Mouse (Mus musculus) embryonic facial prominence, embryonic 14.5 days (tissue): ENCODE measurements around the gene Ttll11. TPM values are rescaled to one million over a fixed set of nuclear protein-coding genes. Genes with fewer than 3 reads are reported as not detected.

Source experiments
- ATAC-seq: fragments of 200-750 bp; cut with Nextera tagmentation; 2 replicates; pipeline ENCODE4 v1.8.0; 2017; ENCODE audit warnings: low read depth, moderate number of reproducible peaks, moderate TSS enrichment
- DNase-seq: peaks from one replicate; pipeline ENCODE4 v3.0.0-alpha.2; 2015; ENCODE audit warnings: low spot score
- H3K27ac ChIP-seq: fragments of 300-500 bp; sonication (generic); replicated peaks from 2 replicates; pipeline ENCODE4 v1.5.1; 2014; ENCODE audit warnings: low read depth, mild to moderate bottlenecking, low read length, moderate library complexity
- H3K27me3 ChIP-seq: fragments of 300-500 bp; sonication (generic); replicated peaks from 2 replicates; pipeline ENCODE4 v1.6.1; 2014; ENCODE audit warnings: low read length; ENCODE audit not compliant: control insufficient read depth, insufficient read depth
- H3K36me3 ChIP-seq: fragments of 300-500 bp; sonication (generic); 2 replicates; pipeline ENCODE4 v1.6.1; 2014; ENCODE audit warnings: low read length, mixed read lengths; ENCODE audit not compliant: control insufficient read depth, insufficient read depth
- H3K4me1 ChIP-seq: fragments of 300-500 bp; sonication (generic); 2 replicates; pipeline ENCODE4 v1.6.1; 2014; ENCODE audit warnings: antibody characterized with exemption, low read length; ENCODE audit not compliant: control insufficient read depth, insufficient read depth
- H3K4me2 ChIP-seq: fragments of 300-500 bp; sonication (generic); 2 replicates; pipeline ENCODE4 v1.6.1; 2014; ENCODE audit warnings: low read depth, mild to moderate bottlenecking, low read length, moderate library complexity, mixed read lengths
- H3K4me3 ChIP-seq: fragments of 300-500 bp; sonication (generic); 2 replicates; pipeline ENCODE4 v1.5.1; 2014; ENCODE audit warnings: low read depth, mild to moderate bottlenecking, low read length
- H3K9ac ChIP-seq: fragments of 300-500 bp; sonication (generic); 2 replicates; pipeline ENCODE4 v1.6.1; 2014; ENCODE audit warnings: low read depth, mild to moderate bottlenecking, low read length, moderate library complexity, mixed read lengths
- H3K9me3 ChIP-seq: fragments of 300-500 bp; sonication (generic); 2 replicates; pipeline ENCODE4 v1.6.1; 2016; ENCODE audit warnings: low read length; ENCODE audit not compliant: control insufficient read depth
- WGBS: fragments of 180-500 bp; shearing (Covaris S2); extraction: QIAGEN DNeasy Blood & Tissue Kit; methylation state at CpG from one replicate; pipeline ENCODE4 v1.1.7; 2014; 5-methylcytosine and 5-hydroxymethylcytosine counted together
- polyA plus RNA-seq: library from polyadenylated mRNA; unstranded; fragments of >200 nt; fragmentation: Nextera tagmentation; extraction: Ambion mirVana; gene quantifications from 2 replicates; pipeline ENCODE4 v1.2.1, GENCODE M21; 2014

The Ttll11 gene
- polyA plus RNA-seq, 1 experiment from 2014 or later = 1.8 TPM

DNA sequence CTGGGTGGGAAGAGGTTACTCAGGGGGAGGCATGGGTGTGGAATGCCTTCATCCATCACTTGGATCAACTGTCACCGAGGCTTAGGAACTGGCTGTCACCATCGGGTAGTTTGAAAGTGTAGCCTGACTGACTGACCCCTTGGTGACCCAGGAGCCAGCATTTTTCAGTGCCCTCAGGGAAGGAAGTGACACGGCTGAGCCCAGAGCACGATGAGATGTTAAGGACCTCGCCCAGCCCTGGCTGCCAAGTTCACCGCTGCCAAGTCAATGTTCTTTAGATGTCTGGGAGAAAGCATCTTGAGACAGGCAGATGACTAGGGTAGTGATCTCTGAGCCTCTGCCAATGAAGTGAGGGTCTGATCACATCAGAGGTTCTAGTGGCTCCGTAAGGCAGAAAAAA lies 95.4 kb downstream of the Ttll11 start:
- H3K4me1 ChIP-seq = peaks cover 18% of the 10 kb centered on the region
- 28% methylated on average over 7 of the region's 7 CpGs for WGBS
- H3K27ac ChIP-seq = no peak overlapping the region
- no peak overlapping the region for H3K4me3 ChIP-seq
- H3K9me3 ChIP-seq = no peaks in the 10 kb centered on the region
- no peak overlapping the region for H3K4me2 ChIP-seq
- no peak for DNase-seq
- H3K27me3 ChIP-seq = no peaks in the 10 kb centered on the region; the same call in 1 of the 2 replicates
- H3K9ac ChIP-seq = no peak overlapping the region
- H3K36me3 ChIP-seq = no peaks in the 10 kb centered on the region
- ATAC-seq = no peak

DNA sequence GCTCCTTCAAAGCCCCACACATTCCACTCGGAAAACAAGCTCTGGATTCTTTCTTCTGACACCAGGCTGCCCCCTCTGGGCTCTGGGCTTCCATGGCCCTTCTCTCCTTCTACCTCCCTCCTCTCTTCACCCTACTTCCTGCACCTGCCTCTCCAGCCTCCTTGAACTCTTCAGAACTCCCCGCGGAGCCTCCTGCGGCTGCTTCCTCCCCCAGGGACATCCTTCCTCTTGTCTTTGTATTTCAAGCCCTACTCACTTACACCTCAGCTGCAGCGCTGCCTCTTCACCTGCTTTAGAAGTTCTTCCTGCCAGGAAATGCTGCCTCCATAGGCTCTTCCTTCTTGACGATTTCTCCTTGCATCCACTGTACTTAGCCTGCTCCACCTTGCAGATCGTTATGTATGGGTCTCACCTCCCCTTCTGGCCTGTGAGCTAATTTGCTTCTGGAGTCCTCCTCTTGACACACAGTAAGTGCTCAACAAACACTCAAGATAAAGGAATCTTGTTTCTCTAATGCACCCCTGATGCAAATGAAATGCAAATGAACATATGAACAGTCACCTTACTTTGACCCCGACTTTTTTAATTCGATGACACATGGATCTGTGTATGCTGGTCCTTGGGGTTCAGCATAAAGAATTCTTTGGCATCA lies 97.3 kb downstream of the Ttll11 start:
- 52% methylated on average over 9 of the region's 9 CpGs for WGBS
- H3K9me3 ChIP-seq = no peaks in the 10 kb centered on the region
- peaks cover 18% of the 10 kb centered on the region for H3K4me1 ChIP-seq
- H3K27ac ChIP-seq = no peak overlapping the region
- H3K4me3 ChIP-seq = no peak overlapping the region
- H3K9ac ChIP-seq = no peak overlapping the region
- ATAC-seq (no peak), DNase-seq (no peak)
- no peak overlapping the region for H3K4me2 ChIP-seq
- no peaks in the 10 kb centered on the region; the same call in 1 of the 2 replicates for H3K27me3 ChIP-seq
- H3K36me3 ChIP-seq = no peaks in the 10 kb centered on the region

DNA sequence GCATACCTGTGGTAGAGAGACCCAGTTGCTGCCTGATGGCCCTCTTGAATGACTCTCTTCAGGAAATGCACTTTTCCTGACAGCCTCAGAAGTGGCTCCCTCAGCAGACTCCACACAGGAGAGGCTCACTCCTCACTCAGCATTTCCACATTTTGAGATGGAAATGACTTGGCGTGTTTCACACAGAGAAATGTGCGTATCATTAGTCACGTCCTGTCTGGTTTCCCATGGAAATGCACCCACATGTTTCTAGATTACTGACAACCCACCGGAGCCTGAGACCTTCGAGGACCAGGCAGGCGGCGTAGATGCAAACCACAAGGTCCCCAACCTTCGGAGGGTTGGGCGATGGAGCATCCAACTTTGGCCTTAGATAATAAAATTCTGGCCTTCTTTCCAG lies 97.8 kb downstream of the Ttll11 start:
- WGBS = 64% methylated on average over 9 of the region's 9 CpGs
- DNase-seq (peak; percentile 50), ATAC-seq (no peak)
- Histone ChIP-seq H3K27me3 (no peaks in the 10 kb centered on the region; the same call in 1 of the 2 replicates), H3K27ac (no peak overlapping the region), H3K4me2 (no peak overlapping the region), H3K9me3 (no peaks in the 10 kb centered on the region), H3K4me3 (no peak overlapping the region), H3K36me3 (no peaks in the 10 kb centered on the region), H3K9ac (no peak overlapping the region), H3K4me1 (peaks cover 18% of the 10 kb centered on the region)

DNA sequence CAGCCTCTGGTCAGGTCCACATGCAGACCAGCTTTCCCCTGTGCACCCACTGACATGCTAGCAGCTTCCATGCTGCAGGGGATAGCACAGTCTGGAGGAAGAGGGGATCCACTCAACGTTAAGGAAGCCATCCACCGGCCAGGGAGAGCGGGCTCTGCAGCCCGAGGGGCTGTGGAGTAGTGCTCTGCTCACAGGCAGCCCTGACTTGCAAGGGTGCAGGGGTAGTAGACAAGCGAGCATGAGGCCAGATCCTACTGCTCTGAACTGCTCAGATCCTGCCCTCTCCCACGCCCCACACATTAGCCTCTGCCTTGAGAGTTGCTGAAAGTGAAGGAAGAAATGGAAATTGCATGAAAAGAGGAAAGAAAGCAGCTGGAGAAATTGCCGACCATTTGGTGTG lies 99.4 kb downstream of the Ttll11 start:
- ATAC-seq = no peak

DNA sequence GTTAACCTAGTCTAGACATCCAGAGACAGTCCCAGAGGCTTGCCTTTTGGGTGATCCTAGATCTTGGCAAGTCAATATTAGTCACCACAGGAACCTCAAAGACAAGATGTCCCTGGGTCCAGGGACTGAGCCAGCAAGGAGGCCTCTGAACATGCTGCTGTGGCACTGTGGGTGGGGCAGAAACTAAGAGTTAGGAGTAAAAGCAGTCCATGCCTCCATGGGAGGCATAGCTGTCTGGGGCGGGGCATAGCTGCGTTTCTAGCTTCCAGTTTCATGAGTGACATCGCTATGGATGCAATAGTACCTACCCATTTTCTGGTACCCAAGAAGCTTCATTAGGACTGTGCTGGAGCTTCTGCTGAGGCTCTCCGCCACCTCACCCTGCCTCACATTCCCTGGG lies 99.8 kb downstream of the Ttll11 start:
- 78% methylated on average over 4 of the region's 4 CpGs for WGBS
- Histone ChIP-seq H3K4me2 (no peak overlapping the region), H3K4me3 (no peak overlapping the region), H3K36me3 (no peaks in the 10 kb centered on the region), H3K27ac (no peak overlapping the region), H3K27me3 (no peaks in the 10 kb centered on the region; the same call in 1 of the 2 replicates), H3K4me1 (peaks cover 18% of the 10 kb centered on the region), H3K9me3 (no peaks in the 10 kb centered on the region), H3K9ac (no peak overlapping the region)
- no peak for ATAC-seq
- DNase-seq = no peak

More for the DNA sequence above, 99.4 kb downstream of the Ttll11 start:
- H3K4me1 ChIP-seq = peaks cover 18% of the 10 kb centered on the region
- 42% methylated on average over 7 of the region's 7 CpGs for WGBS
- no peaks in the 10 kb centered on the region; the same call in 1 of the 2 replicates for H3K27me3 ChIP-seq
- no peak overlapping the region for H3K9ac ChIP-seq
- H3K9me3 ChIP-seq = no peaks in the 10 kb centered on the region
- no peak overlapping the region for H3K4me3 ChIP-seq
- no peak overlapping the region for H3K27ac ChIP-seq
- H3K36me3 ChIP-seq = no peaks in the 10 kb centered on the region
- no peak overlapping the region for H3K4me2 ChIP-seq
- no peak for DNase-seq

DNA sequence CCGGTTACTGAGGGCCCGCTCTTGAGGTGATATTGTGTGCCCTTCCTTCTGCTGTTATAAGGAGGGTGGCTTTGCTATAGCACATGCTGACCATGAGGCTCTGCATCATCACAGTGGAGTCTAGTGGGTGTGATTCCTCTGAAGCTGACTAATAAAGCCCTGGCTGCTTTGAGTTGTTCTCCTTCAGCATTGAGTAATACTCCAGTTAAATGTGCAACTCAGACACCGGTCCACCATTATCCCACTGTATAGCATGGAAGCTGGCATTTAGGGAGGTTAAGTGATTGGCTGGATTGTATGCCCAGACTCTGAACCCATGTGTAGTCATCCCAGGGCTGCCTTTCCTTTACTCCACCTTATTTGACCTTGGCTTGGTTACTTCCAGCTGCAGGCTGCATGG lies 101.2 kb downstream of the Ttll11 start:
- H3K27me3 ChIP-seq = no peaks in the 10 kb centered on the region; the same call in 1 of the 2 replicates
- ATAC-seq (no peak), DNase-seq (no peak)
- H3K4me3 ChIP-seq = no peak overlapping the region
- H3K4me1 ChIP-seq = peaks cover 18% of the 10 kb centered on the region
- H3K9ac ChIP-seq = no peak overlapping the region
- no peak overlapping the region for H3K27ac ChIP-seq
- 97% methylated on average over 3 of the region's 3 CpGs for WGBS
- no peaks in the 10 kb centered on the region for H3K36me3 ChIP-seq
- H3K9me3 ChIP-seq = no peaks in the 10 kb centered on the region
- no peak overlapping the region for H3K4me2 ChIP-seq

DNA sequence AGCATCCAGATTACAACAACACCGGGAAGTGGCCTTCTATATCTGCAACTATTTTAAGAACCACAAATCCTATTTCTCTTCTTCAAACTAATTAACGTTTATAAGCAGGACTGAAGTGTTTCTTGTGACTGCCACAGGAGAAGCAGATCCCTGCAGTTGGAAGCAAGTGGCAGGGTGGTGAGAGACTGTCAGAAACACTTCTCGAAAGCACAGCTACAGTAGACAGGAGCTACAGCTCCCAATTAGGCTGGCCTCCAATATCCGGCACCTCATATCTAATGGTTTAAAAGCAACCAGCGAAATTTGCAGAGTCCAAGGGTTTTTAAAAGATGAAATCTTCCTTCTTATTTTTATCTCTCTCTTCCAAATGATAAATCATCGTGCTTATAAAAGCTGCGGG lies 104.1 kb downstream of the Ttll11 start:
- no peak overlapping the region for H3K9ac ChIP-seq
- H3K4me1 ChIP-seq = peaks cover 9% of the 10 kb centered on the region
- DNase-seq (no peak), ATAC-seq (no peak)
- no peak overlapping the region for H3K4me2 ChIP-seq
- H3K9me3 ChIP-seq = no peaks in the 10 kb centered on the region
- no peak overlapping the region for H3K27ac ChIP-seq
- no peak overlapping the region for H3K4me3 ChIP-seq
- no peaks in the 10 kb centered on the region for H3K36me3 ChIP-seq
- H3K27me3 ChIP-seq = no peaks in the 10 kb centered on the region; the same call in 1 of the 2 replicates
- 88% methylated on average over 7 of the region's 7 CpGs for WGBS

DNA sequence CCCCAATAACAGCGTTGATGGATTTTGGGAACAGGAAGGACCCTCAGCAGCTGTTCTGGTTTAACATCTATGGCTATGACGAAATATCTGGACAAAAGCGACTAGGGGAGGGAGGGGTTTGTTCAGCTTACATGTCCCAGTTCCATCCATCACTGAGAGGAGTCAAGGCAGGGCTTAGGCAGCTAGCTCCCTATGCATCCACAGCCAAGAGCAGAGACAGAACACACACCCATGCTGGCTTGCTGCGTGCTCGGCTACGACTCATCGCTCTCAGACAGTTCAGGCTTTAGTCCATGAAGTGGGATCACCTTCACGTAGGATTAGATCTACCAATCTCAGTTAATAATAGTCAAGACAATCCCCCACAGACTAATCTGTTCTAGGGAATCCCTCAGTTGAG lies 105.3 kb downstream of the Ttll11 start:
- ATAC-seq = no peak
- 86% methylated on average over 8 of the region's 8 CpGs for WGBS

DNA sequence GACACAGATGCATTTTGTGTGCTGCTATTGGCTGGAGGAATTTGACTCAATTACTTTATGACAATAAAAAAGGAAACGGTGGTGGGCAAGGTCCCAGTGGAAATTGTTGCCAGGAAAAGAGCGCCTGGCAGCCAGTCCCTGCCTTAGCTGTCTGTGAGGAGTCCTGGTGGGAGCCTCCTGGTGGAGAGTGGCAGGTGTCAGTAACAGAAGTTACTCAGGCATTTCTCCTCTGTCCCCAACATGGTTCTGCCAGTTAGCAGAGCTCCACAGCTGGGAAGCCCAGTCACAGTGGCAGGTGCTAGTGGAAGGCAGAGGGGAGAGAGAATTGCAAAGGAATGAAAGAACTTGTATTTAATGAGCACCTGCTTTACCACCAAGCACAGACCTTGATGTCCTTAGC lies 110.5 kb downstream of the Ttll11 start:
- Histone ChIP-seq H3K27ac (no peak overlapping the region), H3K4me1 (no peaks in the 10 kb centered on the region), H3K36me3 (no peaks in the 10 kb centered on the region), H3K9me3 (no peaks in the 10 kb centered on the region), H3K9ac (no peak overlapping the region), H3K4me3 (no peak overlapping the region), H3K27me3 (no peaks in the 10 kb centered on the region), H3K4me2 (no peak overlapping the region)
- WGBS = 49% methylated on average over 2 of the region's 2 CpGs
- DNase-seq (no peak), ATAC-seq (no peak; the same call in 1 of the 2 replicates)

More for the DNA sequence above, 105.3 kb downstream of the Ttll11 start:
- H3K4me2 ChIP-seq = no peak overlapping the region
- no peaks in the 10 kb centered on the region; the same call in 1 of the 2 replicates for H3K27me3 ChIP-seq
- H3K4me1 ChIP-seq = no peaks in the 10 kb centered on the region
- no peaks in the 10 kb centered on the region for H3K36me3 ChIP-seq
- H3K9me3 ChIP-seq = no peaks in the 10 kb centered on the region
- no peak overlapping the region for H3K27ac ChIP-seq
- no peak overlapping the region for H3K4me3 ChIP-seq
- no peak for DNase-seq
- no peak overlapping the region for H3K9ac ChIP-seq
